Mouse (Mus musculus): ENCODE measurements around the gene Fam102a. TPM values are rescaled to one million over a fixed set of nuclear protein-coding genes. Genes with fewer than 3 reads are reported as not detected.

The Fam102a gene
- polyA plus RNA-seq, 1 experiment: 17.6 TPM

- TF ChIP-seq POLR2A (IDR thresholded peaks at IDR 0.05; ENCODE audit: control insufficient read depth, low read depth, low read length) (no peak), CTCF (IDR thresholded peaks at IDR 0.05; ENCODE audit: control insufficient read depth, insufficient read depth, insufficient replicate concordance, low read depth, low read length) (no peak)
- Histone ChIP-seq H3K27ac (ENCODE audit: control insufficient read depth, insufficient read depth, low read depth, low read length) (no peak overlapping the region), H3K27me3 (ENCODE audit: control insufficient read depth, insufficient read depth, low read length) (no peaks in the 10 kb centered on the region), H3K36me3 (ENCODE audit: control insufficient read depth, insufficient read depth, low read length) (no peaks in the 10 kb centered on the region), H3K4me1 (ENCODE audit: control insufficient read depth, insufficient read depth, low read length) (no peaks in the 10 kb centered on the region), H3K4me3 (ENCODE audit: control insufficient read depth, low read depth, low read length) (no peak overlapping the region)
These were observed 20.4 kb downstream of the Fam102a start for GRCm38 (mm10) chr2:32555484-32555883.

DNA sequence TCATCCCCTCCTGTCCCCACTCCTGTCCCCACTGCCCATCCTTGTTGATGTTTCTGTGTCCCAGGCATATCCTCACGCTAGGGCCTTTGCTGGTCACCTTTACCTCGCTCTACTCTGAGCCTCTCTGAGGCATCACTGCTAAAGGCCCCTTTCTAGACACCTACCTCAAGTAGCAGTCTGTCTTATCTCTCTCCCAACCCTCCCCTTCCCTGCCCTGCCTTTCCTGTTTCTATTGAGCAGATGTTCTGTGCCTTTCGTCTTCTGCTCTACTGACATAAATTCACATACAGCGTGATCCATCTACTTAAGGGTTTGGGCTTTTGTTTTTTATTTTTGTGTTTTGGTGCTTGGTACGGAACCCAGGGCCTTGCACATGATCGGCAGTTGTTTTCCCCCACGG is 20.9 kb downstream of the Fam102a start:
- H3K36me3 ChIP-seq (ENCODE audit: control insufficient read depth, insufficient read depth, low read length): no peaks in the 10 kb centered on the region
- no peaks in the 10 kb centered on the region for H3K4me1 ChIP-seq (ENCODE audit: control insufficient read depth, insufficient read depth, low read length)
- no peak for TF ChIP-seq CTCF (IDR thresholded peaks at IDR 0.05; ENCODE audit: control insufficient read depth, insufficient read depth, insufficient replicate concordance, low read depth, low read length)
- TF ChIP-seq POLR2A (IDR thresholded peaks at IDR 0.05; ENCODE audit: control insufficient read depth, low read depth, low read length): no peak
- H3K27me3 ChIP-seq (ENCODE audit: control insufficient read depth, insufficient read depth, low read length): no peaks in the 10 kb centered on the region
- no peak overlapping the region for H3K27ac ChIP-seq (ENCODE audit: control insufficient read depth, insufficient read depth, low read depth, low read length)
- H3K4me3 ChIP-seq (ENCODE audit: control insufficient read depth, low read depth, low read length): no peak overlapping the region

- Histone ChIP-seq H3K27ac (ENCODE audit: control insufficient read depth, insufficient read depth, low read depth, low read length) (peak overlapping the region; percentile 3), H3K4me1 (ENCODE audit: control insufficient read depth, insufficient read depth, low read length) (no peaks in the 10 kb centered on the region), H3K36me3 (ENCODE audit: control insufficient read depth, insufficient read depth, low read length) (no peaks in the 10 kb centered on the region), H3K4me3 (ENCODE audit: control insufficient read depth, low read depth, low read length) (no peak overlapping the region), H3K27me3 (ENCODE audit: control insufficient read depth, insufficient read depth, low read length) (no peaks in the 10 kb centered on the region)
- no peak for TF ChIP-seq POLR2A (IDR thresholded peaks at IDR 0.05; ENCODE audit: control insufficient read depth, low read depth, low read length)
- no peak for TF ChIP-seq CTCF (IDR thresholded peaks at IDR 0.05; ENCODE audit: control insufficient read depth, insufficient read depth, insufficient replicate concordance, low read depth, low read length)
These were observed 24.4 kb downstream of the Fam102a start for GRCm38 (mm10) chr2:32559570-32559969.

DNA sequence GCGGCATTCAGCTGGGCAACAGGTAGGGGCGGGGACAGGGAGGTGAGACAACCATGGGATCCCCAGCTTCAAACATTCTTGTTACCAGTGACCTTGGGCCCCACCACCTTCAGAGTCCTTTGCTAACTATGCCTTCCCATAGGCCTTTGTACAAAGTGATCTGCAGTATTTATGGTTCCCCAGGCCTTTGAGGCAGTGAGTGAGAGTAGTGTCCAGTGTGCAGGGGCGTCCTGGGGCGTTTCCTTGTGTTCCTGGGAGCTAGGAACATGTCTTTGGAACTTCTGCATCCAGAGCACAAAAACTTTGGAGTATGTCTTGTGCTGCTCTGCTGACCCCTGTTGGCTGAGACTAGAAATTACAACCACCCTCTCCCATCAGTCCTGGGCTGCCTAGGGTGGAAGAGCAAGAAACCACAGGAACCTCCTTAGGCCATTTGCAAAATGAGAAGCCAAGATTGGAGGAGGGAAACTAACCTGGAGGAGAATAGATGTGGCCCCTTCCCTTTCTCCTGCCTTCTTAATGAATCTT is 31.5 kb downstream of the Fam102a start:
- Histone ChIP-seq H3K36me3 (ENCODE audit: control insufficient read depth, insufficient read depth, low read length) (no peaks in the 10 kb centered on the region), H3K27me3 (ENCODE audit: control insufficient read depth, insufficient read depth, low read length) (no peaks in the 10 kb centered on the region), H3K4me3 (ENCODE audit: control insufficient read depth, low read depth, low read length) (no peak overlapping the region), H3K4me1 (ENCODE audit: control insufficient read depth, insufficient read depth, low read length) (peaks cover 4% of the 10 kb centered on the region), H3K27ac (ENCODE audit: control insufficient read depth, insufficient read depth, low read depth, low read length) (no peak overlapping the region)
- TF ChIP-seq POLR2A (IDR thresholded peaks at IDR 0.05; ENCODE audit: control insufficient read depth, low read depth, low read length): no peak
- TF ChIP-seq CTCF (IDR thresholded peaks at IDR 0.05; ENCODE audit: control insufficient read depth, insufficient read depth, insufficient replicate concordance, low read depth, low read length): peak; percentile 69; the same call in 1 of the 2 replicates

- H3K36me3 ChIP-seq (ENCODE audit: control insufficient read depth, insufficient read depth, low read length): no peaks in the 10 kb centered on the region
- H3K4me3 ChIP-seq (ENCODE audit: control insufficient read depth, low read depth, low read length): no peak overlapping the region
- peaks cover 4% of the 10 kb centered on the region for H3K4me1 ChIP-seq (ENCODE audit: control insufficient read depth, insufficient read depth, low read length)
- no peak overlapping the region for H3K27ac ChIP-seq (ENCODE audit: control insufficient read depth, insufficient read depth, low read depth, low read length)
- H3K27me3 ChIP-seq (ENCODE audit: control insufficient read depth, insufficient read depth, low read length): no peaks in the 10 kb centered on the region
- no peak for TF ChIP-seq POLR2A (IDR thresholded peaks at IDR 0.05; ENCODE audit: control insufficient read depth, low read depth, low read length)
- no peak for TF ChIP-seq CTCF (IDR thresholded peaks at IDR 0.05; ENCODE audit: control insufficient read depth, insufficient read depth, insufficient replicate concordance, low read depth, low read length)
These were observed 33.0 kb downstream of the Fam102a start for GRCm38 (mm10) chr2:32568149-32568548.

- Histone ChIP-seq H3K36me3 (ENCODE audit: control insufficient read depth, insufficient read depth, low read length) (no peaks in the 10 kb centered on the region), H3K27ac (ENCODE audit: control insufficient read depth, insufficient read depth, low read depth, low read length) (no peak overlapping the region), H3K4me1 (ENCODE audit: control insufficient read depth, insufficient read depth, low read length) (peaks cover 4% of the 10 kb centered on the region), H3K4me3 (ENCODE audit: control insufficient read depth, low read depth, low read length) (no peak overlapping the region), H3K27me3 (ENCODE audit: control insufficient read depth, insufficient read depth, low read length) (no peaks in the 10 kb centered on the region)
- no peak for TF ChIP-seq CTCF (IDR thresholded peaks at IDR 0.05; ENCODE audit: control insufficient read depth, insufficient read depth, insufficient replicate concordance, low read depth, low read length)
- TF ChIP-seq POLR2A (IDR thresholded peaks at IDR 0.05; ENCODE audit: control insufficient read depth, low read depth, low read length): no peak
These were observed 33.8 kb downstream of the Fam102a start for GRCm38 (mm10) chr2:32568941-32569340.

- peak within 1 kb of the TSS; percentile 57 for H3K27ac ChIP-seq (ENCODE audit: control insufficient read depth, insufficient read depth, low read depth, low read length)
- peak; percentile 63 for TF ChIP-seq POLR2A (IDR thresholded peaks at IDR 0.05; ENCODE audit: control insufficient read depth, low read depth, low read length)
- no peak for TF ChIP-seq CTCF (IDR thresholded peaks at IDR 0.05; ENCODE audit: control insufficient read depth, insufficient read depth, insufficient replicate concordance, low read depth, low read length)
- H3K4me1 ChIP-seq (ENCODE audit: control insufficient read depth, insufficient read depth, low read length): peaks cover 4% of the 10 kb centered on the region
- peak within 1 kb of the TSS; percentile 78 for H3K4me3 ChIP-seq (ENCODE audit: control insufficient read depth, low read depth, low read length)
- H3K36me3 ChIP-seq (ENCODE audit: control insufficient read depth, insufficient read depth, low read length): no peaks in the 10 kb centered on the region
- H3K27me3 ChIP-seq (ENCODE audit: control insufficient read depth, insufficient read depth, low read length): peaks cover 2% of the 10 kb centered on the region
These were observed 35.8 kb downstream of the Fam102a start, which contains the start of gene Dpm2 for GRCm38 (mm10) chr2:32570698-32571494. Dpm2 (plus strand) TSS chr2:32570858.

Data from testis, adult 2 months (tissue).